Mouse (Mus musculus): ENCODE measurements at regions not wholly inside any gene's neighbourhood (a gene's known extent, or its start where the extent isn't known, plus 50 kb on each side); places are given as distances from the start of the nearest gene placed in this dataset.
A peak's percentile ranks its signal among the peaks of the same experiment; 100 is the strongest.

DNA sequence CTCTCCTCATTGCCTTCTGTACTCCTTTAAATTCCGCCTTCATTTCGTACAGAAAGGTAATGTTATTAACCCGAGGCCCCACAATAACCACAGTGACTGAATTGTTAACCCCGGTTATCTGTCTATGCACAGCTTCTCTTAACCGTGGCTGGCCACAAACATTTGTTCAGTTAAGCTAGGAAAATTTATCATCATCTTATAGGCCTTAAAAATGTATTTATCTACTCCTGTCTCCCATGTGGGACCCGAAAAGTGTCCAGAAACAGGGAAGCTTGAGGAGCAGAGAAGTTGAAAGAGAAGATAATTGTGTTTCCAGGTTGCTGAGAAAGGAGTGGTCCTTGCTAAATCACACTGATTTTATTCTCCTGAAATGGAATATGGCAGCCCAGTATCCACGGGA is 206.6 kb upstream of the Trib2 start:
- DNase-seq (ENCODE audit: low spot score in 2 of 2): no peak

DNA sequence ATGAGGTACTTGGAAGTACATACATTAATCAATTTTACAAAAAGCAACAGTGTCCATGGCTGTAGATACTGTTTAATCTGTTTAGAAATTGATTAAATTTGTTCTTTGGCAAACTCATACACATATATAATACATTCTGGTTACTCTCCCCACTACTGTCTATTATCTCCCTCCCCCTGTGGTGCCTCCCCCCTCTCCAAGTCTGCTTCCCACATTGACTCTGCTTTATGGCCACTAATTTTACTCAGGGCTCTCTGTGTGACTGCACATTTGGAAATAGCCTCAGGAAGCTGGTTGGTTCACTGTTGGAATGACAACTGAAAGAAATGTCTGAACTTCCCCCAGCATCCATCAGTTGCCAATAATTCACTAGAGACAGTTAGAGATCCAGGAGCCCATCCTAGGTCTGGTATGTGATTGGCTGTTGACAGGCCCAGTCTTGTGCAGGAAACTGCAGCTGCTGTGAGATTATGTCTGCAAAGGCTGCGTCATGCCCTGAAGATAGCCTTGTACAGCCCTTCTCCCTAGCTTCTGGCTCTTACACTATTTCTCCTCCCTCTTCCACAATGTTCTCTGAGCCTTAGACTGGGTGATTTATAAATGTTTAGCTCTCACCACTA is 204.6 kb upstream of the Trib2 start:
- DNase-seq (ENCODE audit: low spot score in 2 of 2): no peak

DNA sequence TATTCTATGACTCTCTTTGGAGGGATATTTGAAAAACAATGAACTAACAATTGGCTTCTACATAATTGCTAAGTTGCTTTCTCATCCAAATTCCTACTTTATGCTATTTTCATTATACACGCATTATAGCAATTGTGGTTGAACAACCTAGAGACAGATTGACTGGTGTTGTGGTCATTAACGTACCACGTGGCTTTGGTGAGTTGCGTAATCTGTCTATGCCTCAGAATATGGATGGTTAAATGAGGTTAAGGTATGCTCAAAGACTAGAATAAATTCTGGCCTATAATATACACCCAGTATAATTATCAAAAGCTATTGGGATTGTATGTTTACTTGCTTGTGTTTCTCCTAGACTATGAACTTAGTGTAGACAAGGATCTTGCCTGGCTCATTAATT is 201.5 kb upstream of the Trib2 start:
- DNase-seq (ENCODE audit: low spot score in 2 of 2): no peak

DNA sequence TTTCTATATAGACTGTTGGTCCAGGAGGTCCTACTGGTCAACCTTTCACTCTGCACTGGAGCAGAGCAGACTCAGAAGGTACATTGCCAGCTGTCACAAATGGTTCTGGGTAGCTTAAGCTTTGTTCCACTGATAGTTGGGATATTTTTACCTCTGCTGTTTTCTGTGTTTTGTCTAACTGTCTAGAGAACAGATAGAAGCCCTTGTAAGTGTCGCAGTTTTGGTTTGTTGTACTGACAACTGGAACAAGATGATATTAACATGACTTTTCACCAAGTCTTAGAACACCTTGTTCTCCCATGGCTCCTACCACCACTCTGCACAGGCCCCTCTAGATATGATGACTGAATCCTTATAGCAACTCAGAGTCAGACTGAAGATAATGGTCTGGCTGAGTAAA is 199.9 kb upstream of the Trib2 start:
- no peak for DNase-seq (ENCODE audit: low spot score in 2 of 2)

DNA sequence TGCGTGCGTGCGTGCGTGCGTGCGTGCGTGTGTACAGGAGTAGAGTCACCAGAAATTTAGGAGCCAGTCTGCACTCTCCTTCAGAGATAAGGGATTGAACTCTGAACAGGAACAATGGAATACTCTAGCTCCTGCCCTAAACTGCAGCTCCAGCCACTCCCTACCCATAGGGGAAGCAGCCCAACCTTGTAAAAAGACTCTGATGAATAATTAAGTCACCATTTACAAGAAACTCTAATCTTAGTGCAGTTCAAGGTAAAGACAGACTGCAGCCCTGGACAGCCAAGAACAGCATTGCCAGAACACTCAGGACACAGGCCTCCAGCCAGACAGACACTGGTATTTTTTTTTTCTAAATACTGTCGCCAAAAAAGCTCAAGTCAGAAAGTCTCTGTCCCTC is 198.9 kb upstream of the Trib2 start:
- no peak for DNase-seq (ENCODE audit: low spot score in 2 of 2)

DNA sequence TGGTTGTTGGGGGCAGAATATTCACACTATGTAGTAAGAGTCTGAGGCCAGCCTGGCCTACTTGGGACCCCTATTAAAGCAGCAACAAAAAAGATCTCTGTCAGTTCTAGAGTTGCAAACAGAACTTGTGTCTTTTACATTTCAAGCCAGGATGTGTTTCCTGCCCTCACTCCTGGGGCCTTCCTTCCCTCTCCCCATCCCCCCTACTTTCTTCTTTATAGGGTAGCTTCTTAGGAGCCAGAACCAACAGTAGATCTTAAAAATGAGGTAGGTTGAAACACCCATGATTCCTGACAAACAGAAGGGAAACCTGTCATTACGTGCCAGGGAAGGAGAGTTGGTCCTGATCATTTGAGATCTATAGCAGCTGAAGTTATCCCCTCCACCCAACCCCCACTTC is 198.0 kb upstream of the Trib2 start:
- DNase-seq (ENCODE audit: low spot score in 2 of 2): no peak

DNA sequence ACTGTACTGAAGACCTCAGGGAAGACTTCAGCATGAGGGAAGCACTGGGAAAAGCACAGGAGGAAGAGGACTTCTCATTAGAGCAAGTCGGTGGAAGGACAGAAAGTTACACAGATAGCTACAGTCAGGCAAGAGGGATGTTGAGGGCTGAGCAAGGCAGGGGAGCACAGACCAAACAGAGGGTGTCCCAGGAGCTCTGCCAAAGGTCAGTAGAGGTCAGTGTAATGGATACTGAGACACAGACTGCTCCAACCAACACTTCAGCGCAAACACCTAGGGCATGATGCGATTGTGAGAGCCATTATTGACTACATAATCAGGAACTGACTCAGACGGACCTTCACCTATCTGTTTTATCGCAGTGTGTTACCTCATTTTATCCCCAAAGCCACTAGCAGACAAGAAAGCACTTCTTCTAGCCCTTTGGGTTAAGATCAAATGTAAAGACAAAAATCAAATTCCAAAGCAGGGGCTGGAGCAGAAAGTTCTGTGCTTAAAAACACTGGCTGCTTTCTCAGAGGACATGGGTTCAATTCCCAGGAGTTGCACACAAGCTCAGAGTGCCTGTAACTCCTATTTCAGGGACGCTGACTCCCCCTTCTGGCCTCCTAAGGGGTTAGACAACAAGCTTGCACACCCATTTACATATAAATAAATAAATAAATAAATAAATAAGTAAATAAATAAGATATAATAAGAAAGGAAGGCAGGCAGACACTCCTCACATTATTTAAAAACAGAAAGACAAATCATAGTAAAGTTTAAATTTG is 197.3 kb upstream of the Trib2 start:
- no peak for DNase-seq (ENCODE audit: low spot score in 2 of 2)

DNA sequence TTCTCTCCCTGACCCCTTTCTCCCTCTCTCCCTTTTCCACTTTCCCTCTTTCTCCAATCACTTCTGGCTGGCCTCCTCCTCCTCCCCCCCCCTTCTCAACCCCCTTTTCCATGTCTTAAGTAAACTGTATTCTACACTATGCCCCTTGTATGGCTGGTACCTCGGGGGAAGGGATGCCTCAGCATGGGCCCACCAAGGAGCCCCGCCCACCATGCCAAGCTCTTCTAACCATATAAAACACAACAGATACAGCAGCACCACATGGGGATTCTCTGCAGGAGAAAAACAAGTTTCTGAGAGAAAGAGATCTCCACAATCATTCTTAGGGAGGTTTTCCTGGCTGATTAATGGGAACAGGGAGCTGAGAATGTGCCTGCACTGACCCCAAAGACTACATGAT is 196.6 kb upstream of the Trib2 start:
- DNase-seq (ENCODE audit: low spot score in 2 of 2): no peak

DNA sequence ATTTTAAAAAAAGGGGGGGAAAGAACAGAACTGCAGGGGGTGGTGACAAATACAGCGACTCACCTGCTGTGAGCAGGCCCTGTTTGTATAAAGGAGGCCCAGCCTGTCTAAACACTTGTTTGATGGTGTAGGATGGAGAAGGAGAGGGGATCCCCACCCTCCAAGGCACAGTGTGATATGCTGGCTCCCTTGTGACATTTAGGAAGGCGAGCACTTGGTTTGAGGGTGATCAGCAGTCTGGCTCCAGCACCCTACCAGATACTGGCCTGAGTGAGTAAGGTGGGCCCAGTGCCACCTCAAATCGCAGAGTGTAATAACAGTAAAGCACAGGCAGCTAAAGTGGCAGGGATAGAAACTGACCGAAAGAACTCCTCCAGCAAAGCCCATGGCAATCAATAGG is 195.4 kb upstream of the Trib2 start:
- no peak for DNase-seq (ENCODE audit: low spot score in 2 of 2)

DNA sequence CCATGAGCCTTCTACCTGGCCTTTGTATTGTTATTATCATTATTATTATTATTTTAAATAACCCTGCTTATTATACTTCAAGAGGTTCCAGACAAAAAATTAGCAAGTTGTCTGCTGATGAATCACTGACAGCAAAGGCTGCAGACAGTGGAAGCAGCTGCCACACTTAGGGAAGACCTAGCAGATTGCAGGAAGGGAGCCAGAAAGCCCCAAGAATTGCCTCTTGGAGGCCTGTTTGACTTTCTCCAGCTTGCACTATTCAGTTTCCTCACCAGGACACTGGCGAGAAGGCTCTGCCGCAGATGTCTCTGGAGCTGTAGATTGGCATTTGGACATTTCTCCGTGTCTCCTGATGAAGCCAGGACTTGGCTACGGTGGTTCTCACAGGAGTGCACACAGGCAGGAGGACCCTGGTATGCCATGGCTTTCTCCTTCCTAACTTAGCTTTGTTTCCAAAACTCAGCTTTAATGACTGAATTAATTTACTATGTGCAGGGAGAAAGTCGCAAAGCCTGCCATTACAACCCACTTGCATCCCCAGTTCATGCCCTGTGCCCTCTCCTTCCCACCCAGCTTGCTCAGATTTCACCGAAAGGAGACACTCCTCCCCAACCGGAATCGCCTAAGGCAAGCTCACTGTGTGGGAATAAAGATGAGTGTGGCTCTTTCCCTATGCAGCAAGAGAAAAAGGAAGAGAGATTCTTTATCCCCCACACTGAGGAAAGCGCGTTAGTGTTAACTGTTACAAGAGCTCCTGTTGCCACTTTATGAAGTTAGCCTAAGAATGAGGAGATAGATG is 193.3 kb upstream of the Trib2 start:
- no peak for DNase-seq (ENCODE audit: low spot score in 2 of 2)

DNA sequence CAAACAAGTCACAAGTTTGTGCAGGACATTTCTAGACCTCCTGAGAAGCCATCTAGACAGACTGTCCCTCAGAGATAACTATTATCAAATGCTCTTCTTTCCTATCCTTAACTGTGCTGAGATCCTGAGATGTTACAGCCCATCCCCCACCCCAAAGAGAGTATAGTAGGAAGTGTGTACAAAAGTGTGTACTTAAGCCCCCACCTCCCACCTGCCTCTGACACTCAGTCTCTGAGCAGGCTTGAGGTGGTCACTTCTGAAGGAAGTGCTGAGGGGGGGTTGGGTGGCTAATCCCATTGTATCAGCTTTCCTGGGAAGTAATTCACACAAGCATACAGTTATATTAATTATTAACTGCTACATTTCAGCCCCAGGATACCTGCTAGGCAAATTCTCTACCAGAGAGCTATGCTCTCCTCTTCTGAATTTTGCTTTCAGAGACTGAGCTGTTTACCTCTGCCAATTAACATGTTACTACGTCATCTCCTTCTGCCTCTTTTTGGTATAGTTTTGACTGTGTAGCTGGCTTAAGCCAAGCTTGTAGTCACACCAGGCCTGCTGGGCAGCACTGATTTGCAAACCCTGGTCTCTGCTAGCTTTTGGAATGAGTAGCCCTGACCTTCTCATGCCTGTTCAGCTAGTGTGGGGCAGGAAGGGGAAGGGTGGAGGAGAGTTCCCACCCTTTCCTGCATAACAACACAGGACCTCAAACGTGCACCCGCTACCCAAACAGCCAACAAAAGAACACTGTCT is 192.2 kb upstream of the Trib2 start:
- no peak for DNase-seq (ENCODE audit: low spot score in 2 of 2)

DNA sequence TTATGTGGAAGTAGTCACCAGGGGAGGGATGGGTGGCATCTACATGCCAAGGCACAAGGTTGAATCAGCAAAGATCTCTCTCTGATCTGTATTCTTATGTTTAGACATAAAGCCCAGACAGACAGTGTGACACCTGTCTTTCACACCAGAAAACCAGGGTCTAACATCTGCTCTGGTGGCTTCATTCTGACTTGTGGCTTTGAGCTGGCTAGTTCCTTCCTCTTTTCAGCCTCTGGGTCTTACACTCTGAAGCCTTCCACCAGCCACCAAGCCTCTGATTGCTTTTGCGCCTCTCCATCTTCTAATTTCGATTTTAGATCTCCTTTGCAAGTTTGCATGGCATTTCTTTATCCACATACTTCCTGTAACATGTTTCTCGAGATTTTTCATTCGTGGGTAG is 191.5 kb upstream of the Trib2 start:
- DNase-seq (ENCODE audit: low spot score in 2 of 2): no peak

DNA sequence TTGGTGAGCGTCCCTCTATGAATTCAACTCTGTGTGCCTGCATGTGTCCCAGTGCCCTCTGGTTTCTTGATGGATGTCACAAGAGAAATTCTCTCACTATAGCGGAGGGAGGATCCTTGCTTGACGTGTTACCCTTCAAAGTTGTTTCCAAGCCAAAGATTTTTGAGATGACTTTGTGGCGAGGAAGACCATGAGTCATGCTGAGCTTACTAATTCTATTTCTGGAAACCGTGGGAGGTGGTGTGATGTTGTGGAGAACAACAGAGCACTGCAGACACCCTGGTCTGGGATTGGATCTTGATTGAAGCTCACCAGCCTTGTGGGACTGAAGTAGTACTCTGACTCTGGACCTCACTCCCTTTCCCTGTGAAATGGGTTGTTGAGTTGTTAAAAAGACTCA is 190.0 kb upstream of the Trib2 start:
- DNase-seq (ENCODE audit: low spot score in 2 of 2): no peak

DNA sequence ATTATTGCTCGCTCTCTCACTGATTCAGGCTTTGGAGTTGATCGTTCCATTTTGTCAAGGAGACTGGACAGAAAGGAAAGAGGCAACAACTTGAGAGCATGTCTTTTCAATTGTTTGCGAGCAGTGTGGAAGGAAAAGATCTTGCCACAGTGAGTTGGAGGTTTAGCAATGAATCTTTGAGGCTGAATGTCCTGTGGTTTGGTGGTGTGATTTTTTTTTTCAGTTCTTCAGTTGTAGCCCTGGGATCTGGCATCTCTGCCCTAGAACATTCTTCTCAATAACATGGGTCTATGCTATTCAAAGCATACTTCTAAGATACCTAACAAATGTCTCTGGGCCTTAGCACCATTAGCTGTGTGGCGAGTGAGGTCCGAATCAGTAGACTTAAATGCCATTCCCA is 189.6 kb upstream of the Trib2 start:
- DNase-seq (ENCODE audit: low spot score in 2 of 2): no peak

DNA sequence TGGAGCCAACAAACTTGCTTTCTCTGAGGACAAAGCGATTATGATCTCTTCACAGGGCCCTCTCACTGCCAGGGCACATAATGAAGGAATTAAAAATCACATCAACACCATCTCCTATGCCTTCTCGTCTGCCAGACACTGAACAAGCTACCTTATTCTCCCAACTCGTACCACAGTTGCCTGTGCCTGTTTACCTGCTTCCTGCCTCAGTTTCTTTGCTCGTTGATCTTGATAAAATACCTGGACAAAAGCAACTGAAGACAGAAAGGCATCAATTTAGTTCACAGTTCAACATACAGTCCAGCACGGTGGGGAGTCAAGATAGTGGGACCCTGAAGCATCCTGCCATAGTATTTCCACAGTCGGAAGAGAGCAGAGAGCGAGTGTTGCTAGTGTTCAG is 185.1 kb upstream of the Trib2 start:
- DNase-seq (ENCODE audit: low spot score in 2 of 2): no peak

DNA sequence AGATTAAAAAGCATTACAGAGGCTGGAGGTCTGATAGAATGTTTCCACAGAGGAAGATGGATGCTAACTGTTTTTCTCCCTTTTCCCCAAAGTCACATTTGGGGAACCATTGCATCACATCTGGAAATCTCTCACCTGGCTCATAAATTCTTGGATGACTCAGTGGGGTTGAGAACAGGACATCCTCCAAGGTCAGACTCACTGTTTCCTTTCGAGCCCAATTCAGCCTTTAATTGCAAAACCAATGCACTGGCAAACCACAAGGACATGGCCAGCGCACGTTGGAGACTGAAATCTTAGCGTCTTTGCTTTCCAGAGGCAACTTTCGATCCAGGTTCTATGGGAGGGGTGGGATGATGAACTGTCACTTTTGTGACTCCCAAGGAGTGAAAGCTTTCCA is 184.5 kb upstream of the Trib2 start:
- peak in 1 of 2 experiments; percentile 11 for DNase-seq (ENCODE audit: low spot score in 2 of 2)

DNA sequence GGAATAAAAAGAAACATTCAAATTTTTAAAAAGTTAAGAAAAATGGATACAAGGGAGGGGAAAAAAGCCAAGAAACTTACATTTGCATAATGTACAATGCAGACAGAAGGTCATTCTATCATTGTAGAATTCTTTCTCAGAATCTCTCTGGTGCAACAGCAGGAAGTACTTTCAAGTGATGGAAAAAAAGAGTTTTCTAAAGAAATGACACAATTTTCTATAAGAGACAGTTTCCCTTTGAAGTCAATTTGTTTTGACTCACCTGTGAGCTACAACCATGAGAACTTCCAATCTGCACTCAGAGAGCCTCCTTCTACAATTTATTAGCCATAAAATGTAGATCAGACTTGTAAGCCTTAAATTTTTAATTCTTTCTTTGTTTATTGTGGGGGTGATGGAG is 181.6 kb upstream of the Trib2 start:
- no peak for DNase-seq (ENCODE audit: low spot score in 2 of 2)

DNA sequence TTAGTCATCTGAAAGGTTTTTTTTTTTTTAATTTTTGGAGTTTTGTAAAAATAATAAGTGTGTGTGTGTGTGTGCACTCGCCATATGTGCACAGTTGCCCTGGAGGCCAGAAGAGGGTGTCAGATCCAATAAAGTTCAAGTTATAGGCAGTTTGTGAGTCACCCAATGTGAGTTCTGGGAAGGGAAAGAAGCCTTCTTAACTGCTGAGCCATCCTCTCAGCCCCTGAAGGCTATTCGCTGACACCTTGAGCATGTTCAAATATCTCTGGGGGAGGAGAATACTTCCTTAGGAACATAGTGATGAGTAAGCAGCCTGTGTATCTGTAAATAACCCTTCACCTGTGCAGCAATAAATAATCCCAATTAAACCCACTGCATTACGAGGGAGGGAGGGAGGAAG is 177.1 kb upstream of the Trib2 start:
- DNase-seq (ENCODE audit: low spot score in 2 of 2): no peak

DNA sequence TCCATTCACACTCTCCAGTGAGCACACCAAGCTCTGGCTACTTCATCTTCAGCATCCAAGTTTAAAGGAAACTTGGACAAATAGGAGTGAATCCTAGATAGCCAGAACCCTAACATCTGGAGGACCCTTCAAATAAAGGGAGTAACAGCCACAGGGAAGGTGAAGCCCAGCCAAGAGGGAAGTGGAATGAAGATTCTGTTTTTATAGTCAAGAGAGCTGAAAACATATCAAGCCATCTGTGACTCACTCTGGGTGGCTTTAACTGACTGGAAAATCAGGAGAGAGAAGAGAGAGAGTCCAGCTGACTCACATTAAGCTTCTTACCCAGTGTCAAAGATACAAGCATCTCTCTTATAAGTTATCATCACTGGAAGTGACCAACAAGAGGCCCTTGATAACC is 169.6 kb upstream of the Trib2 start:
- DNase-seq (ENCODE audit: low spot score in 2 of 2): no peak

DNA sequence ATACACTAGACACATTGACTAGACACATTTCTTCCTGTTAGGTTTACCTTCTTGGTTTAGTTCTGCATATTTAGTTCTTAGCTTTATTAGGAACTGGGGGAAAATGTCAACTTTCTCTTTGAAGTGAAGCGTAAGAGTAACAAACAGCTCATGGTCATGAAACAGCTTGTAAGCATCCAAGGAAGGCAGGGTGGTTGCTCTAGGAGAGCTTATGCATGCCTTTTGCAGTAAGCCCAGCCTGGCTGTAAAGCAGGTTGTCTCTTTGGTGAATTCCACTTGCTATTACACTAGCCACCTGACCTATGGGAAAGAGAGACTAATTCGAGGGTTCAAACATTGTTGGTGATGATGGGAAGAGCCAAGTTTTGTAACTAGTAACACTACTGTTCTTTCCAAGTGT is 168.9 kb upstream of the Trib2 start:
- DNase-seq (ENCODE audit: low spot score in 2 of 2): no peak

DNA sequence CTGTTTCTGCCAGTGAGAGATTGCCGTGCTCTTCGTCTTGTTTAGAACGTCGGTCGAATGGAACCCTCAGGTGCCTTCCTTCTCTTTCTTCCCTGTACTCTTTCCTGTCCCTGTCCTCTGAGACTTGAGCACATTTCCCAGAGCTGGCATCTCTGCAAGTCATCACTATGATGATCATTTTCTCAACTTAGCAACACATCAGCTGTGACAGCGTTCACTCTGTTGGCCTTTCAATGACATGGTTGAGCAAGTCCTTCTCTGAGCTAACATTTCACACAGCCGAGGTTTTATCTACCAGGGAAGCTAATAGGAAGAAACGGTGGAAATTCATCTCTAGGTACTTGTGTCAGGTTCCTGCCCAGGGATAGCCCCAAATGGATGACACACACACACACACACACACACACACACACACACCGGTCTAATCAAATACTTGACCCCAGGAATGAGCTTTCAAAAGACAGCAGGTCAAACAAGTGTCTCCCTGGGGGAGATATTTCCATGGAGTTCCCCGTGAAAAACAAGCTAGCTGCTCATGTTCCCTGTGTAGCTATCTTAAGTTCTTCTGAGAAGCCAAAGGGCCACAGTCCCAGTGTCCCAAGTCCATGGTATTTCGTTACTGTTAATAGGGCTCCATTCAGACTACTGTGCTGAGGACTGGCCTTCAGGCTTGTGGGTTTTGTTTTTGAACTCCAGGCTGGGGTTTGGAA is 167.0 kb upstream of the Trib2 start:
- DNase-seq (ENCODE audit: low spot score in 2 of 2): peak; percentile 33 to 57

Data from gastrocnemius, adult 8-10 months (tissue).